Mouse (Mus musculus) midbrain, embryonic 16.5 days (tissue): ENCODE data around the gene Olfr1264. TPM values are rescaled to one million over a fixed set of nuclear protein-coding genes. Genes with fewer than 3 reads are reported as not detected.

Experiments
- ATAC-seq: fragments of 200-750 bp; cut with Nextera tagmentation; 2 replicates; pipeline ENCODE4 v1.8.0; 2017; ENCODE audit warnings: moderate TSS enrichment
- H3K27ac ChIP-seq: fragments of 300-500 bp; sonication (generic); 2 replicates; pipeline ENCODE4 v1.5.1; 2014; ENCODE audit warnings: mild to moderate bottlenecking, low read length, mixed read lengths
- H3K27me3 ChIP-seq: fragments of 300-500 bp; sonication (generic); 2 replicates; pipeline ENCODE4 v1.6.1; 2014; ENCODE audit warnings: low read depth, low read length, mixed read lengths; ENCODE audit not compliant: control insufficient read depth, insufficient read depth
- H3K36me3 ChIP-seq: fragments of 300-500 bp; sonication (generic); 2 replicates; pipeline ENCODE4 v1.6.1; 2014; ENCODE audit warnings: mild to moderate bottlenecking, low read length, moderate library complexity, mixed read lengths; ENCODE audit not compliant: control insufficient read depth, insufficient read depth
- H3K4me1 ChIP-seq: fragments of 300-500 bp; sonication (generic); 2 replicates; pipeline ENCODE4 v1.6.1; 2014; ENCODE audit warnings: mild to moderate bottlenecking, low read length, mixed read lengths; ENCODE audit not compliant: control insufficient read depth, insufficient read depth
- H3K4me2 ChIP-seq: fragments of 300-500 bp; sonication (generic); 2 replicates; pipeline ENCODE4 v1.6.1; 2014; ENCODE audit warnings: mild to moderate bottlenecking, low read length, mixed read lengths
- H3K4me3 ChIP-seq: fragments of 300-500 bp; sonication (generic); 2 replicates; pipeline ENCODE4 v1.5.1; 2014; ENCODE audit warnings: low read depth, mild to moderate bottlenecking, low read length, moderate library complexity, mixed read lengths
- H3K9ac ChIP-seq: fragments of 300-500 bp; sonication (generic); 2 replicates; pipeline ENCODE4 v1.6.1; 2014; ENCODE audit warnings: low read depth, low read length, mixed read lengths
- H3K9me3 ChIP-seq: fragments of 300-500 bp; sonication (generic); replicated peaks from 2 replicates; pipeline ENCODE4 v1.6.1; 2014; ENCODE audit warnings: mild to moderate bottlenecking, low read length, mixed read lengths; ENCODE audit not compliant: control insufficient read depth, poor library complexity, severe bottlenecking
- WGBS: fragments of 180-500 bp; shearing (Covaris S2); extraction: QIAGEN DNeasy Blood & Tissue Kit; methylation state at CpG from one replicate; pipeline ENCODE4 v1.1.7; 2014; 5-methylcytosine and 5-hydroxymethylcytosine counted together
- polyA plus RNA-seq: library from polyadenylated mRNA; unstranded; fragments of >200 nt; fragmentation: Nextera tagmentation; extraction: Ambion mirVana; gene quantifications from 2 replicates; pipeline ENCODE4 v1.2.1, GENCODE M21; 2015

Gene Olfr1264
- polyA plus RNA-seq, result not detected in 2 replicates

DNA sequence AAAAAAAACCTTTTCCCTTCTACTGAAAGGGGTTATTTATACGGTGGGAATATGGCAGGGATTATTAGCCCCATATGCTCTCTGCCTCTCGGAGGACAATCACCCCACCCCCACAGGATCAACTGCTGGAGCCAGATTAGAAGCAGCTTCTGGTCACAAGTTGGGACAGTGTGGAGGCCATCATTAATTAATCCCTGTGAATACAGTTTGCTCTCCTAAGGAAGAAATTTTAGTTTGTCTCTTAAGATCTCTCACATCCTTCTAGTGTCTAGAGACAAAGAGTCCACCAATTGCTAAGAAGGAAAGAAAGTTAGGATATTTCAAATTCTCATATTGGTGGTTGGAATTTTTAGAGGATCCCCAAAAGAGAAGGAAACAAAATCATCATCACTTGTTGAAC lies at the start of gene Olfr1264:
Olfr1264 (minus strand) TSS at position 101 of the 400 bp plus-strand sequence.
- no peaks in the 10 kb centered on the region for H3K36me3 ChIP-seq
- ATAC-seq, result no peak
- no peak within 1 kb of the TSS for H3K4me3 ChIP-seq
- no peak within 1 kb of the TSS for H3K9ac ChIP-seq
- H3K27me3 ChIP-seq, result no peaks in the 10 kb centered on the region
- no peaks in the 10 kb centered on the region for H3K9me3 ChIP-seq
- no peak within 1 kb of the TSS for H3K4me2 ChIP-seq
- 65% methylated on average over 2 of the region's 2 CpGs for WGBS
- H3K4me1 ChIP-seq, result no peaks in the 10 kb centered on the region
- no peak within 1 kb of the TSS for H3K27ac ChIP-seq

DNA sequence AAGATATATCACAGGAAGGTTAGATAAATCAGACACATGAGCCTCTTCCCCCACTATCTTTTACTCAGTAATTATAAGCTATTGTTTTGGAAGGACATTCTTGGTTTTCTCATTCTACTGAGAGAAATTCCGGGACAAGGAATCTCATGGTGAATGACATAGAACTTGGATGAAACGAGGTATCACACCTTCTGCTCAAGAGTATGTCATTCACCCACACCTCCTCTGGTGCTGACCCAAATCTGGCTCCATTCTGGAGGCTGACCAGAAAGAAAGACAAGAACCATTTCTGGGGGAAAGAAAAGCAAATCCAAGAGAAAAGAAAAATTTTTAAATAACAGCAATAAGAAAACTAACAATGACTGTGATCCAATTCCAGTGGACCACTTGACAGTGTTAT lies 44.7 kb upstream of the Olfr1264 start:
- no peak overlapping the region for H3K4me3 ChIP-seq
- ATAC-seq, result no peak
- H3K4me2 ChIP-seq, result no peak overlapping the region
- no peaks in the 10 kb centered on the region for H3K4me1 ChIP-seq
- H3K9ac ChIP-seq, result no peak overlapping the region
- 72% methylated on average over 2 of the region's 2 CpGs for WGBS
- H3K36me3 ChIP-seq, result no peaks in the 10 kb centered on the region
- no peaks in the 10 kb centered on the region for H3K27me3 ChIP-seq
- H3K27ac ChIP-seq, result no peak overlapping the region
- no peaks in the 10 kb centered on the region for H3K9me3 ChIP-seq

DNA sequence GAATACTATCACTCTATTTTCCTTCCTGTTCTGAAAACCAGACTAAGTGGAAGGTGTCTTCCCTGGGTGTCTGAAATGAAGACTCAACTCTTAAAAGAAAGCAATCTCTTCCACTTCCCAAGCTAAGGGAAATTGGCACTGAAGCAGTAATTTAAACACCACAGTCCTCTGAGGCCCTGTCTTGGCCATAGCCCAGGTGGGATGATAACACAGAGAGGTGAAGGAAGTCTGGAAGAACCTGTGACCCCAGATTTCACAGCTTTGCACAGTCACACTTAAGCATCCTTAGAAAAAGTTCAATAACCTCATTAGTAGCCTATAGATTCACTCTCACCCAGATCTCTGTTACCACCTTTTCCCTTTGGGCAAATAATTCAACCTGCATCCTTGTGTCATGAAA lies 38.1 kb upstream of the Olfr1264 start, which contains the start of gene Olfr140:
Olfr140 (minus strand) TSS at position 101 of the 400 bp plus-strand sequence.
- no peak within 1 kb of the TSS for H3K4me2 ChIP-seq
- H3K4me1 ChIP-seq, result no peaks in the 10 kb centered on the region
- H3K9ac ChIP-seq, result no peak within 1 kb of the TSS
- no peak within 1 kb of the TSS for H3K27ac ChIP-seq
- no peaks in the 10 kb centered on the region for H3K36me3 ChIP-seq
- H3K9me3 ChIP-seq, result no peaks in the 10 kb centered on the region
- H3K4me3 ChIP-seq, result no peak within 1 kb of the TSS
- ATAC-seq, result no peak
- no peaks in the 10 kb centered on the region for H3K27me3 ChIP-seq

DNA sequence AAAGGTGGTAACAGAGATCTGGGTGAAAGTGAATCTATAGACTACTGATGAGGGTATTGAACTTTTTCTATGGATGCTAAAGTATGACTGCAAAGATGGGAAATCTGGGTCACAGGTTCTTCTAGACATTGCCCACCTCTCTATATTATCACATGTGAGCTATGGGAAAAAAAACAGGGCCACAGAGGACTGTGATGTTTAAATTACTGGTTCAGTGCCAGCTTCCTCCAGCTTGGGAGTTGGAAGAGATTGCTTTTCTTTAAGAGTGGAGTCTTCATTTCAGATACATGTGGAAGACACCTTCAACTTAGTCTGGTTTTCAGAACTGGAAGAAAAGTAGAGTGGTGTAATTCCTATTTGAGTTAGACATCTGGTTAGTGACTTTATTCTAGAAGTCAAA lies 9.7 kb upstream of the Olfr1264 start, which contains the start of gene Olfr1265:
Olfr1265 (plus strand) TSS at position 301 of the 400 bp plus-strand sequence.
- Histone ChIP-seq H3K4me3 (no peak within 1 kb of the TSS), H3K9ac (no peak within 1 kb of the TSS), H3K9me3 (no peaks in the 10 kb centered on the region), H3K36me3 (no peaks in the 10 kb centered on the region), H3K4me1 (no peaks in the 10 kb centered on the region), H3K4me2 (no peak within 1 kb of the TSS), H3K27me3 (no peaks in the 10 kb centered on the region), H3K27ac (no peak within 1 kb of the TSS)
- no peak for ATAC-seq

DNA sequence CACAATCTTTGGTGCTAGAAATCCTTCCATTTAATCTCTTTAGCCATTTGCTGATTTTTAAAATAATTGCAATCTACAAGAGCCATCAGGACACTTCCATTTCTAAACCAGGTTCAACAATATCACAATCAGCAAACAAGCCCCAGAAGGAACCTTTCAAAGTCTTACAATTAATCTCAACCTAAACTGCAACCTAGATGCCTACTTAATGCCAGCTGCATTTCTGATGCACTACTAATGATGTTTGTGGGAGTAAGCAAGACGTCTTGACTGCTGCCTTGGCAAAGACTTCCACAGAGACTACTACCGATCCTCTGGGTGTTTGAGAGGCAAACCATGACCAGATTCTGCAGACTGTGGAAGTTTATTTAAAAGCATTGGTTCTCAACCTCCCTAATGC lies 13.5 kb downstream of the Olfr1264 start, which contains the start of gene Olfr1263:
Olfr1263 (plus strand) TSS at position 301 of the 400 bp plus-strand sequence.
- ATAC-seq, result no peak
- Histone ChIP-seq H3K9me3 (no peaks in the 10 kb centered on the region), H3K36me3 (no peaks in the 10 kb centered on the region), H3K27me3 (no peaks in the 10 kb centered on the region), H3K4me1 (no peaks in the 10 kb centered on the region), H3K4me3 (no peak within 1 kb of the TSS), H3K27ac (no peak within 1 kb of the TSS), H3K9ac (no peak within 1 kb of the TSS), H3K4me2 (no peak within 1 kb of the TSS)
- 81% methylated on average over 2 of the region's 2 CpGs for WGBS

DNA sequence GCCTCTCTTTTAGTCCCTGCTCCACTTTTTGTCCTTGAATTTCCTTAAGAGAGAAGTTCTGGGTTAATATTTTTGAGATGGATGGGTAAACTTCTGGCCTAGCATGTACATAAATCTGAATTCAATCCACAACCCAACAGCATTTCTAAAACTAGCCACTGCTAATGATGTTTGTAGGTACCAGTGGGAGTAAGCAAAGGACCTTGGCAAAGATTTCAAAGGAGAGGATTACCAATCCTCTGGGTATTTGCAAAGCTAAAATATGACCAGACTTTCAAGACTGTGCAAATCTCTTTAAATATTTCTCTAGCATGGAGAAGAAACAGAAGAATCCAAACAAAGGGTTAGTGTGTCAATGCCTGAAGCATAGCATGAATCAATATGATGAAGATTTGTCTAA lies 25.5 kb downstream of the Olfr1264 start, which contains the start of gene Olfr1262:
Olfr1262 (plus strand) TSS at position 301 of the 400 bp plus-strand sequence.
- no peak within 1 kb of the TSS for H3K9ac ChIP-seq
- no peaks in the 10 kb centered on the region for H3K36me3 ChIP-seq
- no peaks in the 10 kb centered on the region for H3K27me3 ChIP-seq
- H3K4me1 ChIP-seq, result no peaks in the 10 kb centered on the region
- H3K9me3 ChIP-seq, result no peaks in the 10 kb centered on the region
- no peak for ATAC-seq
- H3K4me2 ChIP-seq, result no peak within 1 kb of the TSS
- H3K4me3 ChIP-seq, result no peak within 1 kb of the TSS
- H3K27ac ChIP-seq, result no peak within 1 kb of the TSS

DNA sequence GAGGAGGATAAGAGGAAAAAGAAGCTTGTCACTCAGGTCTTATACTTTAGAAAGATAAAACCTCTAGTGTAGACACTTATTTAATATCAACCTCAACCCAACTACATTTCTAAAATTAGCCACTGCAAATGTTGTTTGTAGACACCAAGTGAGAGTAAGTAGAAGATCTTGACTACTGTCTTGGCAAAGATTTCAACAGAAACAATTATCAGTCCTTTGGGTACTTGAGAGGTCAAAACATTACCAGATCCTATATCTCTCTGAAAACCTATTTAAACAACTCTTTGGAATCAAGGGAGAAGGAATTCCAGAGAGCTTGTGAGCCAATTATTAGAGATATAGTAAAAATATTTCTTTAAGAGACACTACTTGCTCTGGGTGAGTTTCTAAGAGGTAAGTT lies 34.5 kb downstream of the Olfr1264 start, which contains the start of gene Olfr1261:
Olfr1261 (plus strand) TSS at position 301 of the 400 bp plus-strand sequence.
- no peak within 1 kb of the TSS for H3K9ac ChIP-seq
- H3K27ac ChIP-seq, result no peak within 1 kb of the TSS
- no peaks in the 10 kb centered on the region for H3K27me3 ChIP-seq
- no peak within 1 kb of the TSS for H3K4me3 ChIP-seq
- no peak within 1 kb of the TSS for H3K4me2 ChIP-seq
- ATAC-seq, result no peak
- no peaks in the 10 kb centered on the region for H3K9me3 ChIP-seq
- H3K4me1 ChIP-seq, result no peaks in the 10 kb centered on the region
- H3K36me3 ChIP-seq, result no peaks in the 10 kb centered on the region

DNA sequence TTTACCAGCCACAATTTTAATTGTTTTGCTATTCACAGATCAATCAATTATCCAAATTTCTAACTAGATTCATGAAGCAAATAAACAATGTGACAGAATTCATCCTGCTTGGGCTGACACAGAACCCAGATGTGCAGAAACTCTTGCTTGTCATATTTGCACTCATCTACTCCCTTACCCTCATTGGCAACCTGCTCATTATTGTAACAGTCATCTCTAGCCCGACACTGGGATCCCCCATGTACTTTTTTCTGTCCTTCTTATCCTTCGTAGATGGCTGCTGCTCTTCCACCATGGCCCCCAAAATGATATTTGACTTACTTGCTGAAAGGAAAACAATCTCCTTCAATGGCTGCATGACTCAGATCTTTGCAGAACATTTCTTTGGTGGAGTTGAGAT lies 47.7 kb downstream of the Olfr1264 start:
- H3K4me2 ChIP-seq, result no peak overlapping the region
- H3K4me1 ChIP-seq, result no peaks in the 10 kb centered on the region
- no peaks in the 10 kb centered on the region for H3K36me3 ChIP-seq
- 86% methylated on average over 2 of the region's 2 CpGs for WGBS
- H3K9me3 ChIP-seq, result no peaks in the 10 kb centered on the region
- no peak for ATAC-seq
- no peak overlapping the region for H3K4me3 ChIP-seq
- no peaks in the 10 kb centered on the region for H3K27me3 ChIP-seq
- H3K9ac ChIP-seq, result no peak overlapping the region
- no peak overlapping the region for H3K27ac ChIP-seq

DNA sequence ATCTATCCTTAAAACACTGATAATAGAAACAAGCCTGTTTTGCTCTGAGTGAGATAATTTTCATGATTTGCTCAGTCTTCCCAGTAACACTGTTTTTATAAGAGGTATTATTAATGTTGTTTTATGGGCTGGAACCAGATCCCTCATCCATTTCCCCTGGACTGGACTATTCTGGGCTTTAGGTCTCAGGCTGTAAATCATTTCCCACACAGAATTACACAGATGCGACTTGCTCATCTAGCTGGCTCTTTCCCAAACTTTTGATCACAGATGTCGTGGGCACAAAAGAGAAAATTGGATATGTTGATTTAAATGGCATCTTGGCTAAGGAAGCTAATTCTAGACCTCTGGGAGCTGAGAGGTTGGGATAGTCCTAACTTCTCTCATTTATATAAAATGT lies 51.2 kb downstream of the Olfr1264 start, which contains the start of gene Olfr1260:
Olfr1260 (plus strand) TSS at position 157 of the 400 bp plus-strand sequence.
- 57% methylated on average over 2 of the region's 2 CpGs for WGBS
- H3K4me1 ChIP-seq, result no peaks in the 10 kb centered on the region
- H3K9me3 ChIP-seq, result no peaks in the 10 kb centered on the region
- no peaks in the 10 kb centered on the region for H3K27me3 ChIP-seq
- no peak for ATAC-seq
- no peak within 1 kb of the TSS for H3K27ac ChIP-seq
- no peak within 1 kb of the TSS for H3K4me2 ChIP-seq
- H3K36me3 ChIP-seq, result no peaks in the 10 kb centered on the region
- no peak within 1 kb of the TSS for H3K9ac ChIP-seq
- H3K4me3 ChIP-seq, result no peak within 1 kb of the TSS
